Mouse (Mus musculus): ENCODE data around the gene Trip6. TPM values are rescaled to one million over a fixed set of nuclear protein-coding genes. Genes with fewer than 3 reads are reported as not detected.

The Trip6 gene
- polyA plus RNA-seq, 1 experiment, result 15.5 TPM

- Histone ChIP-seq H3K4me1 (ENCODE audit: control insufficient read depth, insufficient read depth, low read length) (peaks cover 3% of the 10 kb centered on the region; the same call in 1 of the 2 replicates), H3K4me3 (replicated peaks; ENCODE audit: control insufficient read depth, low read depth, low read length) (no peak overlapping the region), H3K27ac (ENCODE audit: control insufficient read depth, insufficient read depth, low read depth, low read length, poor library complexity) (no peak overlapping the region)
- 78% methylated on average over 7 of the region's 7 CpGs for WGBS
- no peak for TF ChIP-seq CTCF (IDR thresholded peaks at IDR 0.05; ENCODE audit: control insufficient read depth, insufficient read depth, low read length)
Observed at GRCm38 (mm10) chr5:137342407-137343012, 28.3 kb upstream of the Trip6 start.

DNA sequence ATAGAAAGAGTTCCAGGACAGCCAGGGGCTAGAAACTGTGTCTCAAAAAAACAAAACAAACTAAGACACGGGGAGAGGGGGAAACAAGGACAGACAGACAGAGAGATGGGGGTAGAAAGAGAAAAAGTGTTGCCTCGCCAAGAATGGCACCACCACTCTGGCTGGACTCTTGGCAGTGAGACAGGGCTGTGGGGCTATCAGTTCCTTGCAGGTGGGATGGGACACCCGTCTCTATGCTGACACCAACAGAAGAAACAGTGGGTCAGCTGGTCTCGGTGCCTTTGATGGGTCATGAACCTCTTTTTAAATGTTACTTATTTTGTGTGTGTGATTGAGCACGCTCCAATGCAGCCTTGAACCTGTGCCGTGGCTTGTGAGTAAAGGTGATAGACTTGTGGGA, 26.0 kb upstream of the Trip6 start:
- H3K27ac ChIP-seq (ENCODE audit: control insufficient read depth, insufficient read depth, low read depth, low read length, poor library complexity), result peak overlapping the region; percentile 28; the same call in 1 of the 2 replicates
- peaks cover 3% of the 10 kb centered on the region; the same call in 1 of the 2 replicates for H3K4me1 ChIP-seq (ENCODE audit: control insufficient read depth, insufficient read depth, low read length)
- TF ChIP-seq POLR2A (IDR thresholded peaks at IDR 0.05; ENCODE audit: borderline replicate concordance, control insufficient read depth, low read depth, low read length), result no peak
- no peak for TF ChIP-seq CTCF (IDR thresholded peaks at IDR 0.05; ENCODE audit: control insufficient read depth, insufficient read depth, low read length)
- no peak overlapping the region for H3K4me3 ChIP-seq (replicated peaks; ENCODE audit: control insufficient read depth, low read depth, low read length)
- 62% methylated on average over 6 of the region's 6 CpGs for WGBS

DNA sequence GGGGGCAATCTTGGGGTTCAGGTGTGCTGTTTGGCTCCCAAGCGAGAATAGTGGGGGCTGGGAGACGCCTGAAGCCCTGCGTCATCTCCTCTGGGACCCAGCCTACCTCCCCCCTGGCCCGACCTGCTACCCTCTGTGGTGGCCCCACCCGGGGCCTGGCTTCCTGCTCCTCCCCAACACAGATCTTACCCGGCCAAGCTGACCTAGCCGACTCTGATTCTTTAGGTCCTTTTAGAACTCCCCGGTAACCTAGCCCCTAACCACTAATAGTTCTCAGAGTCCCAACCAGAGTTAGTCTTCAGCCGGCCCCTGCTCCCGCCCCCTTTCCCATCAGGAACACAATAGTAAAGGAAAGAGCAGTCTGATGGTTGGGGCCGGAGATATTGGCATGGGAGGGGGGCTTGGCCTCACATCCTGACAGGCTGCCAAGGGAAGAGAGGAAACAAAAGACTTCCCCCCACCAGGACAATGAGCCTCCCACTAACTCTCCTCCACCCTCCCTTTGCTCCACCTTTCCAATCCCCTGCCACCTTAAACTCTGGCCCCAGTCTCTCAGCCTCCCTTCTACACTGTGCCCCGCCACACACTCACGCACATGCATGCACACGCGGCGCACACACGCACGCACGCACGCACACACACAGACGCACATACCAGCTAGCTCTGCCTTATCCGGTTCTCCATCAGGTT, 25.2 kb upstream of the Trip6 start:
- no peak for TF ChIP-seq POLR2A (IDR thresholded peaks at IDR 0.05; ENCODE audit: borderline replicate concordance, control insufficient read depth, low read depth, low read length)
- no peak for TF ChIP-seq CTCF (IDR thresholded peaks at IDR 0.05; ENCODE audit: control insufficient read depth, insufficient read depth, low read length)
- H3K27ac ChIP-seq (ENCODE audit: control insufficient read depth, insufficient read depth, low read depth, low read length, poor library complexity), result peak overlapping the region; percentile 9; the same call in 1 of the 2 replicates
- WGBS, result 28% methylated on average over 22 of the region's 22 CpGs

GRCm38 (mm10) chr5:137338663-137339289, 24.6 kb upstream of the Trip6 start:
- no peak for TF ChIP-seq CTCF (IDR thresholded peaks at IDR 0.05; ENCODE audit: control insufficient read depth, insufficient read depth, low read length)
- TF ChIP-seq POLR2A (IDR thresholded peaks at IDR 0.05; ENCODE audit: borderline replicate concordance, control insufficient read depth, low read depth, low read length), result no peak
- peak overlapping the region; percentile 72 for H3K4me3 ChIP-seq (replicated peaks; ENCODE audit: control insufficient read depth, low read depth, low read length)
- peaks cover 3% of the 10 kb centered on the region; the same call in 1 of the 2 replicates for H3K4me1 ChIP-seq (ENCODE audit: control insufficient read depth, insufficient read depth, low read length)
- WGBS, result 0% methylated on average over 11 of the region's 11 CpGs
- H3K27ac ChIP-seq (ENCODE audit: control insufficient read depth, insufficient read depth, low read depth, low read length, poor library complexity), result no peak overlapping the region

More for the DNA sequence above, 25.2 kb upstream of the Trip6 start:
- peaks cover 3% of the 10 kb centered on the region; the same call in 1 of the 2 replicates for H3K4me1 ChIP-seq (ENCODE audit: control insufficient read depth, insufficient read depth, low read length)
- H3K4me3 ChIP-seq (replicated peaks; ENCODE audit: control insufficient read depth, low read depth, low read length), result peak overlapping the region; percentile 9

DNA sequence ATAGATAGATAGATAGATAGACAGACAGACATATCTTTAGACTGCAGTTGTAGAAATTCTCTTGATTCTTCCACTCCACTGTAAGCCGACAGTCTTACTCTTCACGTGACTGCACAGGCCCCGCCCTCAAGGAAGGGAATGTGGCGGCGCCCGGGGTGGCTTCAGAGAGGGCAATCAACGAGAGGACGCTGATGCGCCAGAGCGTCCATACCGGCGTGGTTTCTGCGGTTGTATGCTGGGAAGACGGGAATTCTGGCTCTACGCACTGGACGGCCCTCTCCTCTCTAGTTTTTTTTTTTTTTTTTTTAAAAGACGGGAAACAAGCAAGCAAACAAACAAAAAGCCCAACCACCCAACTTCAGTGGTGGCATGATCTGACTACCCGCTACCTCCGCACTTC, 24.1 kb upstream of the Trip6 start:
- H3K4me1 ChIP-seq (ENCODE audit: control insufficient read depth, insufficient read depth, low read length), result peaks cover 3% of the 10 kb centered on the region; the same call in 1 of the 2 replicates
- 0% methylated on average over 19 of the region's 19 CpGs for WGBS
- H3K4me3 ChIP-seq (replicated peaks; ENCODE audit: control insufficient read depth, low read depth, low read length), result peak overlapping the region; percentile 72
- TF ChIP-seq CTCF (IDR thresholded peaks at IDR 0.05; ENCODE audit: control insufficient read depth, insufficient read depth, low read length) (no peak), POLR2A (IDR thresholded peaks at IDR 0.05; ENCODE audit: borderline replicate concordance, control insufficient read depth, low read depth, low read length) (peak; percentile 44; the same call in 1 of the 2 replicates)
- H3K27ac ChIP-seq (ENCODE audit: control insufficient read depth, insufficient read depth, low read depth, low read length, poor library complexity), result no peak overlapping the region

DNA sequence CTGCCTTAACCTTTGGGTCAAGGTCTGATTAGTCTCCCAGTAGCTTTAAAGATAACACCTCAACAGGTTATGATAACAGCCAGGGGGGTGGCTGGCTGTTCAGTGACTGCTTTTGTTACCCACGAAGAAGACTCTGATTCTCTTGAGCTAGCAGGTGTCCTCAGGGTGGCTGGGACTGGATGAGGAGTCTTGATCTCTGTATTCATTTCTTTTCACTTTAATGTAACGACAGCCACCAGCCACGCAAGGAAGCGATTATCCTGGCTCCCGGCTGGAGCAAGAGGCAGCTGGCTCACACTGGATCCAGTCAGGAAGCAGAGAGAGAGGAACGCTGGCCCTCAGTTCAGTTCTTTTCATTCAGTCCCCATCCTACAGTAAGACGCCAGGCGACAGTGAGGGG, 23.0 kb upstream of the Trip6 start:
- Histone ChIP-seq H3K4me1 (ENCODE audit: control insufficient read depth, insufficient read depth, low read length) (peaks cover 3% of the 10 kb centered on the region; the same call in 1 of the 2 replicates), H3K4me3 (replicated peaks; ENCODE audit: control insufficient read depth, low read depth, low read length) (no peak overlapping the region), H3K27ac (ENCODE audit: control insufficient read depth, insufficient read depth, low read depth, low read length, poor library complexity) (no peak overlapping the region)
- WGBS, result 83% methylated on average over 8 of the region's 8 CpGs
- TF ChIP-seq POLR2A (IDR thresholded peaks at IDR 0.05; ENCODE audit: borderline replicate concordance, control insufficient read depth, low read depth, low read length) (no peak), CTCF (IDR thresholded peaks at IDR 0.05; ENCODE audit: control insufficient read depth, insufficient read depth, low read length) (no peak)

- H3K4me3 ChIP-seq (replicated peaks; ENCODE audit: control insufficient read depth, low read depth, low read length), result no peak overlapping the region
- H3K4me1 ChIP-seq (ENCODE audit: control insufficient read depth, insufficient read depth, low read length), result peaks cover 3% of the 10 kb centered on the region; the same call in 1 of the 2 replicates
- TF ChIP-seq CTCF (IDR thresholded peaks at IDR 0.05; ENCODE audit: control insufficient read depth, insufficient read depth, low read length) (no peak), POLR2A (IDR thresholded peaks at IDR 0.05; ENCODE audit: borderline replicate concordance, control insufficient read depth, low read depth, low read length) (no peak)
- no peak overlapping the region for H3K27ac ChIP-seq (ENCODE audit: control insufficient read depth, insufficient read depth, low read depth, low read length, poor library complexity)
- WGBS, result 81% methylated on average over 6 of the region's 6 CpGs
Observed at GRCm38 (mm10) chr5:137335066-137335465, 20.9 kb upstream of the Trip6 start.

DNA sequence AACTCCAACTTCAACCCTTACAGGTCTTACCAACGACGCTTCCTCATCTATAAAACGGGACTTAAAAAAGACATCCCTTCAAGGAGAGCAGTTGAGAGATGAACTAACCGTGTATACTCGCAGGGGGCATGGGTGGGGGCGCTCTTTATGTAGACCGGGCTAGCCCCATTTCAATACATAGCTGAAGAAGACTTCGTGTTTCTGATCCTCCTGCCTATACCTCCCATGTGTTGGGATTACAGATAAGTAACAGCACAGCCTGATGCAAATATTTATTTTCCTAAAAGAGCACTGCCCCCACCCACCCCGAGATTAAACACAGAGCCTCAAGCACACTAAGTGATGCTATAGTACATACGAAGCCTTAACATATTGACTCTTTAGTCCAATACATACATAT, 20.1 kb upstream of the Trip6 start:
- H3K4me3 ChIP-seq (replicated peaks; ENCODE audit: control insufficient read depth, low read depth, low read length), result no peak overlapping the region
- TF ChIP-seq CTCF (IDR thresholded peaks at IDR 0.05; ENCODE audit: control insufficient read depth, insufficient read depth, low read length) (no peak), POLR2A (IDR thresholded peaks at IDR 0.05; ENCODE audit: borderline replicate concordance, control insufficient read depth, low read depth, low read length) (no peak)
- 37% methylated on average over 10 of the region's 10 CpGs for WGBS
- H3K4me1 ChIP-seq (ENCODE audit: control insufficient read depth, insufficient read depth, low read length), result no peaks in the 10 kb centered on the region; the same call in 1 of the 2 replicates
- no peak overlapping the region for H3K27ac ChIP-seq (ENCODE audit: control insufficient read depth, insufficient read depth, low read depth, low read length, poor library complexity)

Measured in bone marrow, adult 2 months (tissue).